Mouse (Mus musculus) lung, postnatal 0 days (tissue): ENCODE measurements at regions not wholly inside any gene's neighbourhood (a gene's known extent, or its start where the extent isn't known, plus 50 kb on each side); places are given as distances from the start of the nearest gene placed in this dataset.

Source experiments
- ATAC-seq: fragments of 200-750 bp; cut with Nextera tagmentation; 2 replicates; pipeline ENCODE4 v1.8.0; 2017; ENCODE audit warnings: moderate library complexity
- DNase-seq: peaks from one replicate; pipeline ENCODE4 v3.0.0-alpha.2; 2016; ENCODE audit warnings: low spot score
- H3K27ac ChIP-seq: fragments of 300-500 bp; sonication (generic); 2 replicates; pipeline ENCODE4 v1.5.1; 2014; ENCODE audit warnings: antibody characterized with exemption, mild to moderate bottlenecking, low read length, mixed read lengths
- H3K27me3 ChIP-seq: fragments of 300-500 bp; sonication (generic); replicated peaks from 2 replicates; pipeline ENCODE4 v1.6.1; 2014; ENCODE audit warnings: low read length, mixed read lengths; ENCODE audit not compliant: insufficient read depth
- H3K36me3 ChIP-seq: fragments of 300-500 bp; sonication (generic); 2 replicates; pipeline ENCODE4 v1.6.1; 2014; ENCODE audit warnings: low read length, mixed read lengths; ENCODE audit not compliant: insufficient read depth
- H3K4me1 ChIP-seq: fragments of 300-500 bp; sonication (generic); 2 replicates; pipeline ENCODE4 v1.6.1; 2014; ENCODE audit warnings: antibody characterized with exemption, low read depth, low read length, mixed read lengths; ENCODE audit not compliant: insufficient read depth
- H3K4me2 ChIP-seq: fragments of 300-500 bp; sonication (generic); replicated peaks from 2 replicates; pipeline ENCODE4 v1.6.1; 2014; ENCODE audit warnings: low read depth, mild to moderate bottlenecking, low read length, moderate library complexity, mixed read lengths
- H3K4me3 ChIP-seq: fragments of 300-500 bp; sonication (generic); 2 replicates; pipeline ENCODE4 v1.5.1; 2014; ENCODE audit warnings: low read depth, low read length
- H3K9ac ChIP-seq: fragments of 300-500 bp; sonication (generic); replicated peaks from 2 replicates; pipeline ENCODE4 v1.6.1; 2014; ENCODE audit warnings: low read depth, mild to moderate bottlenecking
- H3K9me3 ChIP-seq: fragments of 300-500 bp; sonication (generic); 2 replicates; pipeline ENCODE4 v1.6.1; 2016; ENCODE audit warnings: low read length, mixed read lengths
- CTCF ChIP-seq: IDR thresholded peaks from 2 replicates; pipeline ENCODE4 v1.5.1; 2016; ENCODE audit warnings: antibody characterized with exemption, mild to moderate bottlenecking
- EP300 ChIP-seq: IDR thresholded peaks from 2 replicates; pipeline ENCODE4 v1.6.1; 2016; ENCODE audit warnings: antibody characterized with exemption, mild to moderate bottlenecking, control low read depth
- WGBS: fragments of 180-500 bp; shearing (Covaris S2); extraction: QIAGEN DNeasy Blood & Tissue Kit; methylation state at CpG from one replicate; pipeline ENCODE4 v1.1.7; 2014; 5-methylcytosine and 5-hydroxymethylcytosine counted together

- Histone ChIP-seq H3K9me3 (no peaks in the 10 kb centered on the region), H3K36me3 (no peaks in the 10 kb centered on the region), H3K4me2 (no peak overlapping the region; the same call in 1 of the 2 replicates), H3K4me3 (no peak overlapping the region), H3K27ac (peak overlapping the region; percentile 32; the same call in 1 of the 2 replicates), H3K27me3 (no peaks in the 10 kb centered on the region), H3K9ac (no peak overlapping the region), H3K4me1 (no peaks in the 10 kb centered on the region; the same call in none of the 2 replicates)
- WGBS, result 22% methylated on average over 20 of the region's 20 CpGs
- TF ChIP-seq CTCF (no peak), EP300 (no peak)
- DNase-seq (peak; percentile 71), ATAC-seq (peak; percentile 54)
These were observed 52.2 kb upstream of the Kcng1 start for GRCm38 (mm10) chr2:168333552-168334240.

DNA sequence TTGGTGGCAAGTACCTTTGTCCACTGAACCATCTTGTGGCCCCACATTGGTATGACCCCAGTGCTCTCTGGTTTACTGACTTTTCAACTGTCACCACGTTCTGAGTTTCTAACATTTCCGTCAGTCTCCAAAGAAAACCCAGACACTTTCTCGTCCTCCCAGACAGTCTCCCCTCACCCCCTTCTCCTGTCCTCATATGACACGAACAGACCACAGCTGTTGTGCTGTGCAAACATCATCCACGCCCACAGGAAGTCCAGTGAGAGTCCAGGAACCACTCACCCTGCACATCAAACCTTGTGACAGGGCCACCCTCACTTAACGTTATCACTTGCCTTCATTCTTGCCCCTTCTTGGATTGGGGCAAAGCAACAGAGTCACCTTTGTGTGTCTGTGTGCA lies 51.4 kb upstream of the Kcng1 start:
- H3K36me3 ChIP-seq, result no peaks in the 10 kb centered on the region
- ATAC-seq, result peak; percentile 80
- 16% methylated on average over 6 of the region's 6 CpGs for WGBS

More for the DNA sequence above, 51.4 kb upstream of the Kcng1 start:
- Histone ChIP-seq H3K27ac (no peak overlapping the region), H3K4me3 (no peak overlapping the region), H3K4me1 (no peaks in the 10 kb centered on the region; the same call in none of the 2 replicates), H3K9ac (no peak overlapping the region), H3K4me2 (no peak overlapping the region), H3K9me3 (no peaks in the 10 kb centered on the region), H3K27me3 (no peaks in the 10 kb centered on the region)
- peak; percentile 83 for DNase-seq
- TF ChIP-seq EP300 (no peak; the same call in 1 of the 2 replicates), CTCF (no peak)
